Mouse (Mus musculus) layer of hippocampus, postnatal 36 days (tissue): Measurements from ENCODE around the gene Rars. TPM values are rescaled to one million over a fixed set of nuclear protein-coding genes. Genes with fewer than 3 reads are reported as not detected.
"Not testable (repeated sequence)": the region's sequence is repeated elsewhere in the genome, so short reads cannot be mapped to it uniquely, and the experiment has no call there.

Experiments
- DNase-seq, 2 experiments: peaks; one replicate each; pipeline ENCODE4 v3.0.0; 2022
- total RNA-seq, 2 experiments: library from RNA; stranded (reverse); gene quantifications; 2 replicates each; pipeline ENCODE4 v1.2.3; 2021

Gene Rars
- total RNA-seq = 10 to 100 TPM; 48.9 to 49.9 TPM

- peak; percentile 90 to 93 for DNase-seq
These were observed at the start of gene Rars for GRCm38 (mm10) chr11:35834022-35834760. TSS of gene Rars (minus strand) at chr11:35834506.

GRCm38 (mm10) chr11:35882777-35883176, 48.5 kb upstream of the Rars start:
- no peak for DNase-seq

- no peak for DNase-seq
These were observed 44.2 kb upstream of the Rars start for GRCm38 (mm10) chr11:35878559-35878897.

- DNase-seq = no peak
These were observed 43.6 kb upstream of the Rars start for GRCm38 (mm10) chr11:35877651-35878558.

GRCm38 (mm10) chr11:35873624-35874244, 39.4 kb upstream of the Rars start:
- DNase-seq = no peak

- no peak for DNase-seq
These were observed 36.7 kb upstream of the Rars start for GRCm38 (mm10) chr11:35870961-35871360.

- DNase-seq = no peak
These were observed 31.8 kb upstream of the Rars start for GRCm38 (mm10) chr11:35866140-35866539.

GRCm38 (mm10) chr11:35864981-35865604, 30.8 kb upstream of the Rars start:
- peak in 1 of 2 experiments; percentile 60 for DNase-seq

GRCm38 (mm10) chr11:35863653-35864052, 29.3 kb upstream of the Rars start:
- no peak for DNase-seq

GRCm38 (mm10) chr11:35857395-35858067, 23.2 kb upstream of the Rars start:
- no peak for DNase-seq

GRCm38 (mm10) chr11:35856359-35857040, 22.2 kb upstream of the Rars start:
- DNase-seq = peak; percentile 60 to 66

- DNase-seq = no peak
These were observed 21.3 kb upstream of the Rars start for GRCm38 (mm10) chr11:35855567-35855966.

- no peak for DNase-seq
These were observed 20.6 kb upstream of the Rars start for GRCm38 (mm10) chr11:35854941-35855340.

GRCm38 (mm10) chr11:35853651-35854050, 19.3 kb upstream of the Rars start:
- no peak for DNase-seq

- no peak for DNase-seq
These were observed 18.4 kb upstream of the Rars start for GRCm38 (mm10) chr11:35852731-35853130.

- DNase-seq = no peak
These were observed 10.0 kb upstream of the Rars start for GRCm38 (mm10) chr11:35844299-35844698.

- DNase-seq = not testable (repeated sequence)
These were observed 8.3 kb upstream of the Rars start for GRCm38 (mm10) chr11:35842560-35842959.

- DNase-seq = no peak
These were observed 7.5 kb upstream of the Rars start for GRCm38 (mm10) chr11:35841738-35842325.

- DNase-seq = not testable (repeated sequence)
These were observed 6.5 kb upstream of the Rars start for GRCm38 (mm10) chr11:35840806-35841205.

- no peak for DNase-seq
These were observed 6.0 kb upstream of the Rars start for GRCm38 (mm10) chr11:35840282-35840681.
